Mouse (Mus musculus) brain, embryonic 14.5 days (tissue): ENCODE data around the gene Acoxl.

Source experiments
- CTCF ChIP-seq: fragments of 200-500 bp; IDR thresholded peaks from 2 replicates; pipeline ENCODE4 v1.5.1; 2012; ENCODE audit warnings: inconsistent platforms, mild to moderate bottlenecking, moderate library complexity, borderline replicate concordance; ENCODE audit not compliant: insufficient read depth, insufficient read length; ENCODE audit errors: extremely low read depth
- POLR2A ChIP-seq: fragments of 200-500 bp; IDR thresholded peaks from 2 replicates; pipeline ENCODE4 v1.6.1; 2012; ENCODE audit warnings: mild to moderate bottlenecking, inconsistent platforms, borderline replicate concordance; ENCODE audit not compliant: poor library complexity, insufficient read depth, insufficient read length, severe bottlenecking; ENCODE audit errors: extremely low read depth

- TF ChIP-seq CTCF (no peak), POLR2A (no peak)
Measured at GRCm38 (mm10) chr2:128111537-128111936, 272.9 kb downstream of the Acoxl start.
